Mouse (Mus musculus) heart, postnatal 0 days (tissue): Measurements from ENCODE around the gene Ifna7. TPM values are rescaled to one million over a fixed set of nuclear protein-coding genes. Genes with fewer than 3 reads are reported as not detected.

Experiments
- ATAC-seq: fragments of 200-750 bp; cut with Nextera tagmentation; 2 replicates; pipeline ENCODE4 v1.8.0; 2017; ENCODE audit warnings: low read depth, moderate number of reproducible peaks, moderate library complexity; ENCODE audit not compliant: insufficient read depth
- DNase-seq: peaks from one replicate; pipeline ENCODE4 v3.0.0-alpha.2; 2016; ENCODE audit warnings: low spot score
- H3K27ac ChIP-seq: fragments of 300-500 bp; sonication (generic); 2 replicates; pipeline ENCODE4 v1.5.1; 2014; ENCODE audit warnings: low read depth, mild to moderate bottlenecking
- H3K27me3 ChIP-seq: fragments of 300-500 bp; sonication (generic); 2 replicates; pipeline ENCODE4 v1.6.1; 2014; ENCODE audit warnings: low read length, mixed read lengths; ENCODE audit not compliant: control insufficient read depth, insufficient read depth
- H3K36me3 ChIP-seq: fragments of 300-500 bp; sonication (generic); replicated peaks from 2 replicates; pipeline ENCODE4 v1.6.1; 2014; ENCODE audit warnings: low read length, mixed read lengths; ENCODE audit not compliant: control insufficient read depth, insufficient read depth
- H3K4me1 ChIP-seq: fragments of 300-500 bp; sonication (generic); 2 replicates; pipeline ENCODE4 v1.6.1; 2014; ENCODE audit warnings: antibody characterized with exemption; ENCODE audit not compliant: control insufficient read depth, insufficient read depth
- H3K4me2 ChIP-seq: fragments of 300-500 bp; sonication (generic); 2 replicates; pipeline ENCODE4 v1.6.1; 2014; ENCODE audit warnings: low read depth, mild to moderate bottlenecking, low read length, moderate library complexity
- H3K4me3 ChIP-seq: fragments of 300-500 bp; sonication (generic); 2 replicates; pipeline ENCODE4 v1.5.1; 2014; ENCODE audit warnings: low read depth, low read length
- H3K9ac ChIP-seq: fragments of 300-500 bp; sonication (generic); replicated peaks from 2 replicates; pipeline ENCODE4 v1.6.1; 2014; ENCODE audit warnings: low read depth, low read length, mixed read lengths
- H3K9me3 ChIP-seq: fragments of 300-500 bp; sonication (generic); replicated peaks from 2 replicates; pipeline ENCODE4 v1.6.1; 2016; ENCODE audit warnings: low read length; ENCODE audit not compliant: control insufficient read depth
- CTCF ChIP-seq: IDR thresholded peaks from 2 replicates; pipeline ENCODE4 v1.5.1; 2016; ENCODE audit warnings: antibody characterized with exemption, control low read depth, low read depth
- EP300 ChIP-seq: IDR thresholded peaks from 2 replicates; pipeline ENCODE4 v1.6.1; 2016; ENCODE audit warnings: antibody characterized with exemption, low read depth
- WGBS: fragments of 180-500 bp; shearing (Covaris S2); extraction: QIAGEN DNeasy Blood & Tissue Kit; methylation state at CpG from one replicate; pipeline ENCODE4 v1.1.7; 2014; 5-methylcytosine and 5-hydroxymethylcytosine counted together
- polyA plus RNA-seq: library from polyadenylated mRNA; unstranded; fragments of >200 nt; fragmentation: Nextera tagmentation; extraction: Ambion mirVana; gene quantifications from 2 replicates; pipeline ENCODE4 v1.2.1, GENCODE M21; 2015
- total RNA-seq: library from RNA; depleted of rRNA; stranded (reverse); fragments of >200 nt; gene quantifications from 2 replicates; pipeline ENCODE4 v1.2.3, GENCODE M21; 2014; ENCODE audit warnings: low replicate concordance; rRNA removed

Ifna7 gene
- total and polyA plus RNA-seq, 2 experiments from 2014 or later, result not detected

- whole genome bisulfite sequencing, result 61% methylated on average over 4 of the region's 4 CpGs
- Histone ChIP-seq H3K4me1 (no peaks in the 10 kb centered on the region), H3K9ac (no peak overlapping the region), H3K4me3 (no peak overlapping the region), H3K4me2 (no peak overlapping the region), H3K9me3 (no peaks in the 10 kb centered on the region), H3K27me3 (no peaks in the 10 kb centered on the region), H3K36me3 (no peaks in the 10 kb centered on the region), H3K27ac (no peak overlapping the region)
- TF ChIP-seq EP300 (no peak), CTCF (no peak)
- no peak for ATAC-seq
- DNase-seq, result no peak
Observed at GRCm38 (mm10) chr4:88851026-88851763, 35.2 kb downstream of the Ifna7 start.

GRCm38 (mm10) chr4:88859214-88859613 is 43.2 kb downstream of the Ifna7 start:
- Histone ChIP-seq H3K27ac (no peak overlapping the region), H3K27me3 (peaks cover 4% of the 10 kb centered on the region; the same call in 1 of the 2 replicates), H3K4me2 (no peak overlapping the region), H3K9me3 (no peaks in the 10 kb centered on the region), H3K4me1 (no peaks in the 10 kb centered on the region), H3K9ac (no peak overlapping the region), H3K36me3 (no peaks in the 10 kb centered on the region), H3K4me3 (no peak overlapping the region)
- ATAC-seq, result no peak
- TF ChIP-seq EP300 (no peak), CTCF (no peak)
- no peak for DNase-seq

- no peak overlapping the region for H3K4me2 ChIP-seq
- no peak for TF ChIP-seq EP300
- H3K27ac ChIP-seq, result no peak overlapping the region
- DNase-seq, result no peak
- no peak overlapping the region for H3K4me3 ChIP-seq
- 11% methylated on average over 7 of the region's 7 CpGs for WGBS
- no peak for ATAC-seq
- no peaks in the 10 kb centered on the region for H3K9me3 ChIP-seq
- no peaks in the 10 kb centered on the region for H3K4me1 ChIP-seq
- no peak overlapping the region for H3K9ac ChIP-seq
- no peaks in the 10 kb centered on the region for H3K36me3 ChIP-seq
- peaks cover 10% of the 10 kb centered on the region; the same call in 1 of the 2 replicates for H3K27me3 ChIP-seq
Observed at GRCm38 (mm10) chr4:88863309-88863708, 47.3 kb downstream of the Ifna7 start.

GRCm38 (mm10) chr4:88864599-88864998 is 48.6 kb downstream of the Ifna7 start:
- no peak for TF ChIP-seq CTCF
- TF ChIP-seq EP300, result no peak
- H3K27ac ChIP-seq, result no peak overlapping the region
- H3K36me3 ChIP-seq, result no peaks in the 10 kb centered on the region
- no peak for DNase-seq
- H3K4me1 ChIP-seq, result no peaks in the 10 kb centered on the region
- H3K4me3 ChIP-seq, result no peak overlapping the region
- H3K9ac ChIP-seq, result no peak overlapping the region
- peaks cover 10% of the 10 kb centered on the region; the same call in 1 of the 2 replicates for H3K27me3 ChIP-seq
- H3K9me3 ChIP-seq, result no peaks in the 10 kb centered on the region
- 46% methylated on average over 9 of the region's 9 CpGs for WGBS
- H3K4me2 ChIP-seq, result peak overlapping the region; percentile 28; the same call in 1 of the 2 replicates
- no peak for ATAC-seq

GRCm38 (mm10) chr4:88865011-88865569 is 49.1 kb downstream of the Ifna7 start:
- no peak overlapping the region for H3K9ac ChIP-seq
- no peaks in the 10 kb centered on the region for H3K4me1 ChIP-seq
- H3K9me3 ChIP-seq, result no peaks in the 10 kb centered on the region
- WGBS, result 46% methylated on average over 6 of the region's 6 CpGs
- no peak for TF ChIP-seq EP300
- no peak for TF ChIP-seq CTCF
- H3K4me2 ChIP-seq, result no peak overlapping the region
- no peak overlapping the region for H3K27ac ChIP-seq
- DNase-seq, result no peak
- no peak for ATAC-seq
- no peaks in the 10 kb centered on the region for H3K36me3 ChIP-seq
- peaks cover 10% of the 10 kb centered on the region; the same call in 1 of the 2 replicates for H3K27me3 ChIP-seq
- no peak overlapping the region for H3K4me3 ChIP-seq

Other genes starting within 250 kb of the Ifna7 start
- gene Ifna14, start 244.4 kb upstream of the Ifna7 start, total RNA-seq, result not detected in 2 replicates
- gene Ifna14, start 244.4 kb upstream of the Ifna7 start, polyA plus RNA-seq, result not detected in 2 replicates
- not detected in 2 replicates for gene Ifna9, start 223.8 kb upstream of the Ifna7 start, total RNA-seq
- gene Ifna9, start 223.8 kb upstream of the Ifna7 start, polyA plus RNA-seq, result not detected in 2 replicates
- not detected in 2 replicates for gene Ifna12, start 212.9 kb upstream of the Ifna7 start, total RNA-seq
- gene Ifna12, start 212.9 kb upstream of the Ifna7 start, polyA plus RNA-seq, result not detected in 2 replicates
- not detected in 2 replicates for gene C87499, start 181.8 kb upstream of the Ifna7 start, total RNA-seq
- not detected in 2 replicates for gene C87499, start 181.8 kb upstream of the Ifna7 start, polyA plus RNA-seq
- gene Ifna13, start 171.8 kb upstream of the Ifna7 start, total RNA-seq, result not detected in 2 replicates
- not detected in 2 replicates for gene Ifna13, start 171.8 kb upstream of the Ifna7 start, polyA plus RNA-seq
- gene Ifna16, start 139.3 kb upstream of the Ifna7 start, total RNA-seq, result not detected in 2 replicates
- not detected in 2 replicates for gene Ifna16, start 139.3 kb upstream of the Ifna7 start, polyA plus RNA-seq
- gene Ifna2, start 132.3 kb upstream of the Ifna7 start, total RNA-seq, result not detected in 2 replicates
- gene Ifna2, start 132.3 kb upstream of the Ifna7 start, polyA plus RNA-seq, result not detected in 2 replicates
- gene Ifnab, start 124.9 kb upstream of the Ifna7 start, total RNA-seq, result not detected in 2 replicates
- not detected in 2 replicates for gene Ifnab, start 124.9 kb upstream of the Ifna7 start, polyA plus RNA-seq
- 0.69 and 0.81 TPM in 2 replicates for gene Gm26566, start 94.4 kb upstream of the Ifna7 start, total RNA-seq
- gene Gm26566, start 94.4 kb upstream of the Ifna7 start, polyA plus RNA-seq, result 0.52 and 0.66 TPM in 2 replicates
- gene Klhl9, start 93.8 kb upstream of the Ifna7 start, total RNA-seq, result 115 and 134 TPM in 2 replicates
- gene Klhl9, start 93.8 kb upstream of the Ifna7 start, polyA plus RNA-seq, result 65.9 and 66.7 TPM in 2 replicates
- gene Gm13271, start 61.4 kb upstream of the Ifna7 start, total RNA-seq, result not detected in 2 replicates
- gene Gm13271, start 61.4 kb upstream of the Ifna7 start, polyA plus RNA-seq, result not detected in 2 replicates
- gene Gm13283, start 56.1 kb upstream of the Ifna7 start, total RNA-seq, result not detected in 2 replicates
- gene Gm13283, start 56.1 kb upstream of the Ifna7 start, polyA plus RNA-seq, result 0.25 and 0.46 TPM in 2 replicates
- not detected in 2 replicates for gene Gm13290, start 42.4 kb upstream of the Ifna7 start, total RNA-seq
- gene Gm13290, start 42.4 kb upstream of the Ifna7 start, polyA plus RNA-seq, result 0.20 TPM in 1 of 2 replicates, not detected in the other
- gene Gm13289, start 39.3 kb upstream of the Ifna7 start, total RNA-seq, result not detected in 2 replicates
- gene Gm13289, start 39.3 kb upstream of the Ifna7 start, polyA plus RNA-seq, result not detected in 2 replicates
- not detected in 2 replicates for gene Gm13272, start 36.4 kb upstream of the Ifna7 start, total RNA-seq
- gene Gm13272, start 36.4 kb upstream of the Ifna7 start, polyA plus RNA-seq, result not detected in 2 replicates
- not detected in 2 replicates for gene Ifnz, start 34.1 kb upstream of the Ifna7 start, total RNA-seq
- gene Ifnz, start 34.1 kb upstream of the Ifna7 start, polyA plus RNA-seq, result 0.22 and 0.41 TPM in 2 replicates
- not detected in 2 replicates for gene Gm13276, start 30.5 kb upstream of the Ifna7 start, total RNA-seq
- not detected in 2 replicates for gene Gm13276, start 30.5 kb upstream of the Ifna7 start, polyA plus RNA-seq
- gene Gm13277, start 27.6 kb upstream of the Ifna7 start, total RNA-seq, result not detected in 2 replicates
- gene Gm13277, start 27.6 kb upstream of the Ifna7 start, polyA plus RNA-seq, result not detected in 2 replicates
- not detected in 2 replicates for gene Gm13278, start 24.7 kb upstream of the Ifna7 start, total RNA-seq
- gene Gm13278, start 24.7 kb upstream of the Ifna7 start, polyA plus RNA-seq, result not detected in 2 replicates
- not detected in 2 replicates for gene Gm13275, start 21.7 kb upstream of the Ifna7 start, total RNA-seq
- not detected in 2 replicates for gene Gm13275, start 21.7 kb upstream of the Ifna7 start, polyA plus RNA-seq
- gene Gm13279, start 18.8 kb upstream of the Ifna7 start, total RNA-seq, result not detected in 2 replicates
- not detected in 2 replicates for gene Gm13279, start 18.8 kb upstream of the Ifna7 start, polyA plus RNA-seq
- 0.50 and 0.66 TPM in 2 replicates for gene Gm13285, start 16.6 kb upstream of the Ifna7 start, total RNA-seq
- gene Gm13285, start 16.6 kb upstream of the Ifna7 start, polyA plus RNA-seq, result 0.78 and 0.85 TPM in 2 replicates
- gene Gm13287, start 13.0 kb upstream of the Ifna7 start, total RNA-seq, result not detected in 2 replicates
- gene Gm13287, start 13.0 kb upstream of the Ifna7 start, polyA plus RNA-seq, result not detected in 2 replicates
- gene Gm13288, start 10.7 kb upstream of the Ifna7 start, total RNA-seq, result not detected in 2 replicates
- not detected in 2 replicates for gene Gm13288, start 10.7 kb upstream of the Ifna7 start, polyA plus RNA-seq
- not detected in 2 replicates for gene Ifna11, start 3.7 kb downstream of the Ifna7 start, total RNA-seq
- gene Ifna11, start 3.7 kb downstream of the Ifna7 start, polyA plus RNA-seq, result not detected in 2 replicates
- gene Ifna6, start 11.2 kb downstream of the Ifna7 start, total RNA-seq, result not detected in 2 replicates
- not detected in 2 replicates for gene Ifna6, start 11.2 kb downstream of the Ifna7 start, polyA plus RNA-seq
- gene Ifna5, start 19.3 kb downstream of the Ifna7 start, total RNA-seq, result not detected in 2 replicates
- not detected in 2 replicates for gene Ifna5, start 19.3 kb downstream of the Ifna7 start, polyA plus RNA-seq
- gene Ifna4, start 25.6 kb downstream of the Ifna7 start, total RNA-seq, result not detected in 2 replicates
- gene Ifna4, start 25.6 kb downstream of the Ifna7 start, polyA plus RNA-seq, result not detected in 2 replicates
- not detected in 2 replicates for gene Ifna1, start 33.9 kb downstream of the Ifna7 start, total RNA-seq
- not detected in 2 replicates for gene Ifna1, start 33.9 kb downstream of the Ifna7 start, polyA plus RNA-seq
- not detected in 2 replicates for gene Ifne, start 64.0 kb downstream of the Ifna7 start, total RNA-seq
- gene Ifne, start 64.0 kb downstream of the Ifna7 start, polyA plus RNA-seq, result not detected in 2 replicates